ENCODE assay signal across 26 mouse cellular contexts in genomic region chr13:113686691-113687121, GRCm38 (mm10). TPM values are rescaled to one million over a fixed set of nuclear protein-coding genes. Genes with fewer than 3 reads are reported as not detected.
A peak's percentile ranks its signal among the peaks of the same experiment; 100 is the strongest.
DNase-seq lines count a peak whose midpoint lies in the region; ATAC-seq and TF ChIP-seq lines count a peak whose summit lies in the region.
"Had no signal": no experiment of that assay in that cellular context is flagged by ENCODE, and none has a peak within 500 bp of the region (broad histone marks: within the 10 kb centered on the region; RNA-seq: fewer than 3 reads in every experiment).

No protein-coding gene starts in this region.

- no peak overlapping the region for H3K4me2 ChIP-seq in kidney, embryonic 15.5 days
- H3K4me2 ChIP-seq: forebrain, embryonic 13.5 days; heart, embryonic 11.5 days; hindbrain, embryonic 12.5 days; midbrain, embryonic 15.5 days had no signal

- intact Hi-C loops in heart, adult 2 months (cut with DNase I), result no loop called here

- no peak for TF ChIP-seq EP300 in heart, adult 2 months (IDR thresholded peaks at IDR 0.05; ENCODE audit: insufficient read depth, low read depth, low read length)

- H3K27me3 ChIP-seq in heart, adult 2 months (ENCODE audit: control insufficient read depth, insufficient read depth, low read length), result no peaks in the 10 kb centered on the region
- H3K27me3 ChIP-seq in kidney, embryonic 15.5 days, result no peaks in the 10 kb centered on the region
- H3K27me3 ChIP-seq: forebrain, embryonic 13.5 days; hindbrain, embryonic 12.5 days; midbrain, embryonic 15.5 days had no signal

- no peaks in the 10 kb centered on the region for H3K4me1 ChIP-seq in heart, adult 2 months (ENCODE audit: control insufficient read depth, insufficient read depth, low read length)
- peaks cover 18% of the 10 kb centered on the region for H3K4me1 ChIP-seq in kidney, embryonic 15.5 days
- H3K4me1 ChIP-seq: forebrain, embryonic 13.5 days; hindbrain, embryonic 12.5 days; limb, embryonic 10.5 days; midbrain, embryonic 15.5 days had no signal

- WGBS in heart, adult 2 months, result 65% methylated on average over 8 of the region's 8 CpGs
- WGBS in kidney, embryonic 15.5 days, result 54% methylated on average over 8 of the region's 8 CpGs

- H3K9ac ChIP-seq in heart, adult 2 months (ENCODE audit: low read depth, low read length), result no peak overlapping the region
- no peak overlapping the region for H3K9ac ChIP-seq in kidney, embryonic 15.5 days
- H3K9ac ChIP-seq: forebrain, embryonic 13.5 days; hindbrain, embryonic 12.5 days; midbrain, embryonic 15.5 days had no signal

- H3K27ac ChIP-seq in heart, adult 2 months, result no peak overlapping the region
- peak overlapping the region; percentile 75 for H3K27ac ChIP-seq in kidney, embryonic 15.5 days
- H3K27ac ChIP-seq in layer of hippocampus, adult 2 months, result no peak overlapping the region
- H3K27ac ChIP-seq: forebrain, embryonic 13.5 days; hindbrain, embryonic 12.5 days; left cerebral cortex, adult 2 months; limb, embryonic 10.5 days; midbrain, embryonic 15.5 days had no signal

- no peaks in the 10 kb centered on the region for H3K36me3 ChIP-seq in heart, adult 2 months (ENCODE audit: control insufficient read depth, insufficient read depth, low read length)
- H3K36me3 ChIP-seq in kidney, embryonic 15.5 days, result no peaks in the 10 kb centered on the region
- H3K36me3 ChIP-seq: hindbrain, embryonic 12.5 days; limb, embryonic 10.5 days; midbrain, embryonic 15.5 days had no signal

- peak; percentile 67 for ATAC-seq in kidney, embryonic 15.5 days (replicated peaks; ENCODE audit: low FRiP score)
- no peak for ATAC-seq in megakaryocyte, adult 5-6 weeks (ENCODE audit: poor library complexity, severe bottlenecking)
- ATAC-seq: forebrain, embryonic 13.5 days; inflammation-experienced regulatory T-cells, adult 6 months; midbrain, embryonic 15.5 days had no signal

- no peaks in the 10 kb centered on the region for H3K79me2 ChIP-seq in heart, adult 2 months (replicated peaks; ENCODE audit: control insufficient read depth, insufficient read depth, low read length)

- no peak for TF ChIP-seq POLR2A in heart, adult 2 months (IDR thresholded peaks at IDR 0.05; ENCODE audit: insufficient read depth, low read depth, low read length)

- H3K4me3 ChIP-seq in heart, adult 2 months, result no peak overlapping the region
- H3K4me3 ChIP-seq in kidney, embryonic 15.5 days (replicated peaks), result no peak overlapping the region
- no peak overlapping the region for H3K4me3 ChIP-seq in layer of hippocampus, adult 2 months
- H3K4me3 ChIP-seq: forebrain, embryonic 13.5 days; hindbrain, embryonic 12.5 days; left cerebral cortex, adult 2 months; limb, embryonic 10.5 days; midbrain, embryonic 15.5 days; myocyte had no signal

- TF ChIP-seq CTCF in heart, adult 2 months (IDR thresholded peaks at IDR 0.05), result no peak
- TF ChIP-seq CTCF in layer of hippocampus, adult 2 months (conservative IDR thresholded peaks at IDR 0.05), result no peak

- H3K9me3 ChIP-seq in kidney, embryonic 15.5 days (replicated peaks), result no peaks in the 10 kb centered on the region
- H3K9me3 ChIP-seq: forebrain, embryonic 13.5 days; hindbrain, embryonic 12.5 days; limb, embryonic 10.5 days; midbrain, embryonic 15.5 days had no signal

- DNase-seq in heart, adult 11 months, result peak; percentile 53
- no peak for DNase-seq in heart, adult 2 months
- peak; percentile 77 for DNase-seq in fibroblast of lung, adult 2 months (ENCODE audit: low read depth)
- peak; percentile 15 to 37 for DNase-seq in kidney, postnatal 4 days
- DNase-seq in layer of hippocampus, adult 2 months (ENCODE audit: low spot score in 2 of 2), result no peak
- DNase-seq: cerebellum, adult 11 months; cerebellum, postnatal 25 days; gastrocnemius, postnatal 25 days; heart, postnatal 14 days; lung, adult 18-20 months; lung, postnatal 14 days; right cerebral cortex, postnatal 14 days; spleen, adult 18-20 months; thymus, postnatal 36 days had no signal

RNA-seq across cellular contexts. Expression of gene Hspb3, which starts 23.2 kb away (rescaled TPM):
- 10 to 100 TPM; 14.2 to 17.6 TPM for total RNA-seq in heart, adult 2 months (2021)
- 19.6 and 35.9 TPM in 2 replicates for polyA plus RNA-seq in heart, adult 2 months (2012; rRNA removed)
- polyA plus RNA-seq in kidney, embryonic 15.5 days (2015; fragmentation: Nextera tagmentation; extraction: Ambion mirVana), result 0.90 and 1.7 TPM in 2 replicates
- total RNA-seq in layer of hippocampus, adult 2 months (2021), result 1 to 10 TPM in 1 of 2 experiments, under 1 TPM in 1; 0.64 to 1.5 TPM
- total RNA-seq in megakaryocyte, adult 5-6 weeks (2015), result not detected in 2 replicates
- total RNA-seq in megakaryocyte, adult 5-6 weeks (2017), result not detected in 2 replicates
- total RNA-seq: liver, adult 2 months; megakaryocyte-erythroid progenitor cell, adult 5-6 weeks had no signal
- polyA plus RNA-seq: forebrain, embryonic 13.5 days; inflammation-experienced regulatory T-cells, adult 6 months; limb, embryonic 10.5 days; liver, adult 2 months; midbrain, embryonic 15.5 days had no signal

Comparison
In these comparisons a context has a peak if more than half of its experiments do, and no peak if none do; other contexts are left out.
1. DNase-seq: peak in heart, adult 11 months (single experiment), fibroblast of lung, adult 2 months (single experiment) and kidney, postnatal 4 days (2 of 2); none in heart, adult 2 months (0 of 2) and layer of hippocampus, adult 2 months (0 of 2).
2. RNA of gene Hspb3, which starts 23.2 kb away (total RNA-seq): 14.2 to 17.6 TPM in heart, adult 2 months; 0.64 to 1.5 TPM in layer of hippocampus, adult 2 months and not detected in megakaryocyte, adult 5-6 weeks; every median in the first group is over 4 times any median in the second.